Mouse (Mus musculus) sigmoid colon, adult 10 weeks (tissue): ENCODE measurements around the gene Ptpn20. TPM values are rescaled to one million over a fixed set of nuclear protein-coding genes. Genes with fewer than 3 reads are reported as not detected.

Experiments used
- polyA plus RNA-seq: library from polyadenylated mRNA; stranded (reverse); fragments of 350-450 nt; fragmentation: Illumina TruSeq; extraction: RNeasy Lipid Tissue Mini Kit (QIAGEN cat#74804); gene quantifications from one replicate; pipeline ENCODE4 v1.2.3, GENCODE M21; 2014; ENCODE audit warnings: low read depth, low replicate concordance

Gene Ptpn20
- polyA plus RNA-seq, result 0.16 TPM

DNA sequence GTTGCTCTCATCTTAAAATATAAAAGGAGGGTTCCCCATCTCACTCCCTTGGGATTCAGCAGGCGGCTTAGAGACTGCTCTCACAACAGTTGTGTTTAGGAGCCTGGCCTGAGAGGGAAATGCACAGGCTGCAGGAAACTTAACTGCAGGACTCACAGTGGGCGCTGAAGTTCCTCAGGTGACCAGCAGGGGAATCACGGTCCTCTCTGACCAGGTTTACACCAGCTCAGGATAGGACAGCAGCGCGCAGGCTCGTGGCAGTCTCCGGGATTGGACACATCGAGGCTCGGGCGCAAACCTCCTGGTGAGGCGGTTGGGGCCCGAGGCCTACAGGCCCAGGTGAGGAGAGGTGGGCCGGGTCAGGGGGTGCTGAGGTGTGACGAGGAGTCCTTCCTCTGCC lies at the start of gene Ptpn20:
Ptpn20 (plus strand) TSS at position 257 of the 400 bp plus-strand sequence.

Other genes starting within 250 kb of the Ptpn20 start
- gene Mapk8, start 142.0 kb upstream of the Ptpn20 start, polyA plus RNA-seq, result 79.2 TPM
- gene Frmpd2, start 117.5 kb upstream of the Ptpn20 start, polyA plus RNA-seq, result not detected